Comparison of ENCODE assay signal across 8 mouse cellular contexts in the genomic region with DNA sequence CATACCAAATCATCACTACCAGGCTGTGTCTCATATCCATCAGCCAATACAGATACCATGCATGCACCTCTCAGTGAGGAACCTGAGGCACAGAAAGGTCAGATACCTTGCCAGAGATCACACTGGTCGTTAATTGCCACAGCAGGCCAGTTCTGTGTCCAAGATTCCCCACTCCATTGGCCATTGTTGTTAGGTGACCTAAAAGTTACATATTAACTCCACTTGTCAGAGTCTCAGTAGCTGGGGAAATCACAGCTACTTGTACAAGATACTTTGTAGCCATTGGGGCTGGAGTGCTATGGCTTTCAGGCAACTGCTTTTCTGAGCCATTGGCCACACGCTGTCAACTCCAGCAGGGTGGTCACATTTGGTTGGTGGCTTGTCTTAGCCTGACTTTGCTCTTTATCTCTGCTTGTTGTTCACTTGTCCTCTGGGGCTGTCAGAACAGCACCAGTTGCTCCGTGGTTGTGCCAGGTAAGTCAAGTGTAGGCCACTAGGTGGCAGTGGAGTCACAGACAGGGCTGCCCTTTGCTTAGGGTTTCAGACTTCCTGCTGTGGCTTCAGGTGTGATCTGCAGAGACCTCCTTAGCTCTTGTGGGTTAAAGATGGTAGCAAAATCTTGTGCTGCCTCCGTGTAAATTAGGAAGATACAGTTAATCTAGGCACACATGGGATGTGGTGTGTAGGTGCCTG.
A peak's percentile ranks its signal among the peaks of the same experiment; 100 is the strongest.
DNase-seq lines count a peak whose midpoint lies in the region; ATAC-seq lines count a peak whose summit lies in the region.

No protein-coding gene starts in this region.

- 14% methylated on average over 4 of the region's 4 CpGs for WGBS in hindbrain, embryonic 11.5 days

- no peak overlapping the region for H3K27ac ChIP-seq in hindbrain, embryonic 11.5 days (ENCODE audit: low read depth, low read length)

- no peaks in the 10 kb centered on the region for H3K36me3 ChIP-seq in hindbrain, embryonic 11.5 days (ENCODE audit: control insufficient read depth, insufficient read depth, low read length)

- ATAC-seq in hindbrain, embryonic 11.5 days (ENCODE audit: low FRiP score): peak; percentile 30; the same call in 1 of the 2 replicates

- DNase-seq in T-cell, adult 2 months (ENCODE audit: low spot score): peak; percentile 72
- DNase-seq in c-Kit-positive CD71-positive TER-119-negative erythroid progenitor cells, embryonic 14.5 days (ENCODE audit: low read depth): peak; percentile 38
- DNase-seq in fibroblast of lung, adult 2 months (ENCODE audit: low read depth): peak; percentile 36
- peak; percentile 81 for DNase-seq in hindbrain, embryonic 11.5 days (ENCODE audit: low spot score)
- peak; percentile 48 to 68 for DNase-seq in layer of hippocampus, postnatal 14 days (ENCODE audit: low spot score in 2 of 2)
- peak; percentile 59 to 80 for DNase-seq in lung, postnatal 4 days
- peak; percentile 61 to 71 for DNase-seq in right cerebral cortex, postnatal 10 days (ENCODE audit: low spot score in 2 of 2)
- DNase-seq in urinary bladder, postnatal 4 days (ENCODE audit: low spot score in 2 of 2): peak; percentile 38 to 71

- H3K27me3 ChIP-seq in hindbrain, embryonic 11.5 days (ENCODE audit: control insufficient read depth, insufficient read depth, low read length): no peaks in the 10 kb centered on the region

- no peak overlapping the region for H3K9ac ChIP-seq in hindbrain, embryonic 11.5 days (ENCODE audit: low read depth, low read length)

- no peak overlapping the region for H3K4me3 ChIP-seq in hindbrain, embryonic 11.5 days (ENCODE audit: low read depth, low read length)

- H3K4me1 ChIP-seq in hindbrain, embryonic 11.5 days (replicated peaks; ENCODE audit: control insufficient read depth, insufficient read depth, low read length): no peaks in the 10 kb centered on the region

- H3K9me3 ChIP-seq in hindbrain, embryonic 11.5 days (ENCODE audit: control insufficient read depth, low read length): no peaks in the 10 kb centered on the region

- H3K4me2 ChIP-seq in hindbrain, embryonic 11.5 days (replicated peaks; ENCODE audit: low read depth, low read length): no peak overlapping the region
